Mouse (Mus musculus) liver, embryonic 16.5 days (tissue): ENCODE results near the gene Nup37. TPM values are rescaled to one million over a fixed set of nuclear protein-coding genes. Genes with fewer than 3 reads are reported as not detected.

ENCODE experiments used
- ATAC-seq: fragments of 200-750 bp; cut with Nextera tagmentation; 2 replicates; pipeline ENCODE4 v1.8.0; 2017; ENCODE audit warnings: low read depth, mild to moderate bottlenecking, moderate number of reproducible peaks, moderate library complexity
- H3K27ac ChIP-seq: fragments of 300-500 bp; sonication (generic); 2 replicates; pipeline ENCODE4 v1.5.1; 2014; ENCODE audit warnings: mild to moderate bottlenecking, low read length
- H3K27me3 ChIP-seq: fragments of 300-500 bp; sonication (generic); 2 replicates; pipeline ENCODE4 v1.6.1; 2014; ENCODE audit warnings: low read depth, low read length, mixed read lengths; ENCODE audit not compliant: control insufficient read depth, insufficient read depth
- H3K36me3 ChIP-seq: fragments of 300-500 bp; sonication (generic); 2 replicates; pipeline ENCODE4 v1.6.1; 2014; ENCODE audit warnings: mild to moderate bottlenecking; ENCODE audit not compliant: control insufficient read depth, insufficient read depth
- H3K4me1 ChIP-seq: fragments of 300-500 bp; sonication (generic); 2 replicates; pipeline ENCODE4 v1.6.1; 2014; ENCODE audit warnings: low read depth, low read length, mixed read lengths; ENCODE audit not compliant: control insufficient read depth
- H3K4me2 ChIP-seq: fragments of 300-500 bp; sonication (generic); 2 replicates; pipeline ENCODE4 v1.6.1; 2014; ENCODE audit warnings: low read depth, low read length, mixed read lengths
- H3K4me3 ChIP-seq: fragments of 300-500 bp; sonication (generic); 2 replicates; pipeline ENCODE4 v1.5.1; 2014; ENCODE audit warnings: low read depth, mild to moderate bottlenecking, low read length
- H3K9ac ChIP-seq: fragments of 300-500 bp; sonication (generic); 2 replicates; pipeline ENCODE4 v1.6.1; 2014; ENCODE audit warnings: low read depth, low read length
- H3K9me3 ChIP-seq: fragments of 300-500 bp; sonication (generic); replicated peaks from 2 replicates; pipeline ENCODE4 v1.6.1; 2016; ENCODE audit warnings: low read length; ENCODE audit not compliant: control insufficient read depth
- WGBS: fragments of 180-500 bp; shearing (Covaris S2); extraction: QIAGEN DNeasy Blood & Tissue Kit; methylation state at CpG from one replicate; pipeline ENCODE4 v1.1.7; 2014; ENCODE audit not compliant: insufficient replicate concordance; 5-methylcytosine and 5-hydroxymethylcytosine counted together
- polyA plus RNA-seq: library from polyadenylated mRNA; unstranded; fragments of >200 nt; fragmentation: Nextera tagmentation; extraction: Ambion mirVana; gene quantifications from 2 replicates; pipeline ENCODE4 v1.2.1, GENCODE M21; 2015

Gene Nup37
- polyA plus RNA-seq: 22.9 and 26.6 TPM in 2 replicates

GRCm38 (mm10) chr10:88146707-88147477 lies at the start of gene Nup37, which contains the start of gene Parpbp:
Nup37 (plus strand) TSS chr10:88146992.
Parpbp (minus strand) TSS chr10:88146941.
- H3K4me1 ChIP-seq: peaks cover 14% of the 10 kb centered on the region
- peak; percentile 100 for ATAC-seq
- under 1% methylated on average over 53 of the region's 53 CpGs for WGBS
- H3K9ac ChIP-seq: peak within 1 kb of the TSS; percentile 93
- no peaks in the 10 kb centered on the region for H3K9me3 ChIP-seq
- peak within 1 kb of the TSS; percentile 76 for H3K4me2 ChIP-seq
- peak within 1 kb of the TSS; percentile 69 for H3K4me3 ChIP-seq
- peaks cover 5% of the 10 kb centered on the region for H3K36me3 ChIP-seq
- H3K27me3 ChIP-seq: no peaks in the 10 kb centered on the region
- H3K27ac ChIP-seq: peak within 1 kb of the TSS; percentile 29

- H3K9me3 ChIP-seq: no peaks in the 10 kb centered on the region
- H3K4me3 ChIP-seq: no peak overlapping the region
- H3K9ac ChIP-seq: no peak overlapping the region
- H3K36me3 ChIP-seq: no peaks in the 10 kb centered on the region; the same call in 1 of the 2 replicates
- ATAC-seq: no peak
- no peaks in the 10 kb centered on the region for H3K27me3 ChIP-seq
- H3K4me1 ChIP-seq: no peaks in the 10 kb centered on the region
- H3K27ac ChIP-seq: no peak overlapping the region
- no peak overlapping the region for H3K4me2 ChIP-seq
- WGBS: 82% methylated on average over 2 of the region's 2 CpGs
Measured at GRCm38 (mm10) chr10:88106169-88106568, 40.6 kb upstream of the Nup37 start.

GRCm38 (mm10) chr10:88113290-88113689 lies 33.5 kb upstream of the Nup37 start:
- H3K4me3 ChIP-seq: no peak overlapping the region
- H3K27ac ChIP-seq: no peak overlapping the region
- no peak overlapping the region for H3K4me2 ChIP-seq
- no peaks in the 10 kb centered on the region for H3K4me1 ChIP-seq
- H3K36me3 ChIP-seq: no peaks in the 10 kb centered on the region; the same call in none of the 2 replicates
- no peaks in the 10 kb centered on the region for H3K9me3 ChIP-seq
- no peak overlapping the region for H3K9ac ChIP-seq
- no peak for ATAC-seq
- H3K27me3 ChIP-seq: no peaks in the 10 kb centered on the region
- 73% methylated on average over 2 of the region's 2 CpGs for WGBS

- no peaks in the 10 kb centered on the region for H3K9me3 ChIP-seq
- ATAC-seq: no peak
- H3K4me2 ChIP-seq: no peak overlapping the region
- H3K4me3 ChIP-seq: no peak overlapping the region
- no peak overlapping the region for H3K27ac ChIP-seq
- H3K9ac ChIP-seq: no peak overlapping the region
- no peaks in the 10 kb centered on the region for H3K27me3 ChIP-seq
- no peaks in the 10 kb centered on the region for H3K4me1 ChIP-seq
- H3K36me3 ChIP-seq: no peaks in the 10 kb centered on the region; the same call in 1 of the 2 replicates
Measured at GRCm38 (mm10) chr10:88119721-88120120, 27.1 kb upstream of the Nup37 start.

- Histone ChIP-seq H3K27ac (no peak overlapping the region), H3K27me3 (no peaks in the 10 kb centered on the region), H3K9me3 (no peaks in the 10 kb centered on the region), H3K4me3 (no peak overlapping the region), H3K4me1 (no peaks in the 10 kb centered on the region), H3K4me2 (no peak overlapping the region), H3K9ac (no peak overlapping the region), H3K36me3 (no peaks in the 10 kb centered on the region)
- WGBS: 89% methylated on average over 16 of the region's 16 CpGs
- no peak for ATAC-seq
Measured at GRCm38 (mm10) chr10:88135630-88136029, 11.2 kb upstream of the Nup37 start.

GRCm38 (mm10) chr10:88146187-88146586 lies 605 bp upstream of the Nup37 start:
- Histone ChIP-seq H3K9me3 (no peaks in the 10 kb centered on the region), H3K27ac (peak overlapping the region; percentile 29)

GRCm38 (mm10) chr10:88150381-88150780 lies 3.6 kb downstream of the Nup37 start:
- H3K9ac ChIP-seq: no peak overlapping the region
- H3K36me3 ChIP-seq: peaks cover 10% of the 10 kb centered on the region
- no peak for ATAC-seq
- H3K4me3 ChIP-seq: no peak overlapping the region
- 68% methylated on average over 4 of the region's 4 CpGs for WGBS
- H3K27ac ChIP-seq: no peak overlapping the region
- no peaks in the 10 kb centered on the region for H3K9me3 ChIP-seq
- H3K4me1 ChIP-seq: peaks cover 8% of the 10 kb centered on the region
- no peak overlapping the region for H3K4me2 ChIP-seq
- H3K27me3 ChIP-seq: no peaks in the 10 kb centered on the region

More at GRCm38 (mm10) chr10:88146187-88146586, 605 bp upstream of the Nup37 start:
- ATAC-seq: peak; percentile 30; the same call in 1 of the 2 replicates
- Histone ChIP-seq H3K36me3 (peaks cover 5% of the 10 kb centered on the region), H3K9ac (peak overlapping the region; percentile 93), H3K4me3 (peak overlapping the region; percentile 69), H3K27me3 (no peaks in the 10 kb centered on the region), H3K4me2 (peak overlapping the region; percentile 76), H3K4me1 (peaks cover 14% of the 10 kb centered on the region)
- WGBS: 16% methylated on average over 7 of the region's 7 CpGs

GRCm38 (mm10) chr10:88151658-88152057 lies 4.9 kb downstream of the Nup37 start:
- WGBS: 73% methylated on average over 6 of the region's 6 CpGs
- Histone ChIP-seq H3K4me2 (no peak overlapping the region), H3K27me3 (no peaks in the 10 kb centered on the region), H3K36me3 (peaks cover 10% of the 10 kb centered on the region), H3K4me3 (no peak overlapping the region), H3K9me3 (no peaks in the 10 kb centered on the region), H3K4me1 (peaks cover 2% of the 10 kb centered on the region; the same call in 1 of the 2 replicates), H3K9ac (no peak overlapping the region), H3K27ac (no peak overlapping the region)
- ATAC-seq: no peak

GRCm38 (mm10) chr10:88162096-88162495 lies 15.3 kb downstream of the Nup37 start:
- Histone ChIP-seq H3K36me3 (peaks cover 7% of the 10 kb centered on the region), H3K27ac (no peak overlapping the region), H3K27me3 (no peaks in the 10 kb centered on the region), H3K4me1 (no peaks in the 10 kb centered on the region), H3K9me3 (no peaks in the 10 kb centered on the region), H3K4me2 (no peak overlapping the region), H3K9ac (no peak overlapping the region), H3K4me3 (no peak overlapping the region)
- WGBS: 86% methylated on average over 2 of the region's 2 CpGs
- ATAC-seq: no peak
